Mouse (Mus musculus): ENCODE measurements around the gene Ell. TPM values are rescaled to one million over a fixed set of nuclear protein-coding genes. Genes with fewer than 3 reads are reported as not detected.

The Ell gene
- total RNA-seq, 1 experiment from 2014 or later, result 9.2 TPM

GRCm38 (mm10) chr8:70553740-70554139, 14.5 kb downstream of the Ell start:
- ATAC-seq (replicated peaks in 1 of 2; ENCODE audit: insufficient read depth in 1 of 2, low FRiP score in 2 of 2, low TSS enrichment in 1 of 2, low read depth in 1 of 2, poor library complexity in 2 of 2, severe bottlenecking in 2 of 2), result no peak

DNA sequence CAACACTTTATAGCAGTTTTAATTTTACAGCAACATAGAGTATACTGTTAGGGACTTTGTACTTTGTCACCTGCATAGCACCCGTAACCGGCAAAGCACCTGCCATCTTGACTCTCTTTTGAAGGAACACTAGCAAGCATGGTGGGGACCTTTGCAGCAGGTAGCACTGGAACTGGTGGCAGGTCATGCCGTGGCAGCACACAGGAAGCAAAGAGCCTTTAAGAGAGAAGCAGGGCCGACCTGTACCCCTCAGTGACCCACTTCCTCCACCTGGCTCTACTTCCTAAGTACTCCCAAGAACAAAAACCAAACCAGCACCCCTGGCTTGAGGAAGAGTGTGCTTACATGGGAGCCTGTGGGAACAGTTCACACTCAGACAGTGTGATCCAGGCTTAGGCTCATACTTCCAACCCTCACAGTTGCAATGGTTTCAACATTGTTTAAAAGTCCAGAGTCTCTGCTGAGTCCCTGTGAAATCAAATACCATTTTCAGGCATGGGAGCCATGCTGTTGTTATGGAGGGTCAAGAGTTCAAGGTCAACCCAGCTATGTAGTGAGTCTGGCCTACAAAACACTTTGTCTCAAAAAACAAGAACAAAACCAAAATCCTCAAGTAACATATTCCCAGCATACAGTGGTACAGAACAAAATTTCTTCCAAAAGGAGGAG, 16.0 kb downstream of the Ell start:
- no peak for ATAC-seq (replicated peaks in 1 of 2; ENCODE audit: insufficient read depth in 1 of 2, low FRiP score in 2 of 2, low TSS enrichment in 1 of 2, low read depth in 1 of 2, poor library complexity in 2 of 2, severe bottlenecking in 2 of 2)

DNA sequence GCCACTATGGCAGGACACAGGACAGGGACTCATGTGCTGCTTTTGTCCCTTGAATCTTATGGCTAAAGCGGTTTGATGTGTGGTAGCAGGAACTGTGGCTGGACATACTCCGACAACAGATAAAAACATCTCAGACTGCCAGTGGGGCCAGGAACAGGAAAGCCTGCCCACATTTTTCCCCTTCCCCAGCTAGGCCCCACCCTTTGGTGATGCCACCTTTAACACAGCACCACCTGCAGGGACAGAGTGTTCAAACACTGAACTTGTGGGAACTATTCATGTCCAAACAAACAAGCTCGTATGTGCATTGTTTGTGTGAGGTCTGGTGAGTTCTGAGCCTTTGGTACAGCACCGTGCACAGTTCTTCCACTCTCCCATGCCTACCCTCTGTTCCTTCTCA, 19.1 kb downstream of the Ell start:
- peak; percentile 32 to 46 for ATAC-seq (replicated peaks in 1 of 2; ENCODE audit: insufficient read depth in 1 of 2, low FRiP score in 2 of 2, low TSS enrichment in 1 of 2, low read depth in 1 of 2, poor library complexity in 2 of 2, severe bottlenecking in 2 of 2)

DNA sequence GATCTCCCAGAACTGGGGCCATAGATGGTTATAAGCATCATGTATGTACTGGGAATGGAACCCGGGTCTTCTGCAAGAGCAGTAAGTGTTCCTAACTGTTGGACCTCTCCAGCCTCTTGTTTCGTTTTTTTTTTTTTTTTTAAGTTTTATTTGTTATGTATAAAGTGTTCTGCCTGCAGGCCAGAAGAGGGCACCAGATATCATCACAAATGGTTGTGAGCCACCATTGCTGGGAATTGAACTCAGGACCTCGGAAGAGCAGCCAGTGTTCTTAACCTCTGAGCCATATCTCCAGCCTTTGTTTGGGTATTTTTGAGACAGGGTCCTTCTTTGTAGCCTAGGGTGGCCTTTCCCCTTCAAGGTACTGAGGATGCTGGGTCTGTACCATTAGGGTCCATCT, 19.7 kb downstream of the Ell start:
- ATAC-seq (replicated peaks in 1 of 2; ENCODE audit: insufficient read depth in 1 of 2, low FRiP score in 2 of 2, low TSS enrichment in 1 of 2, low read depth in 1 of 2, poor library complexity in 2 of 2, severe bottlenecking in 2 of 2), result no peak

GRCm38 (mm10) chr8:70560096-70560495, 20.8 kb downstream of the Ell start:
- ATAC-seq (replicated peaks in 1 of 2; ENCODE audit: insufficient read depth in 1 of 2, low FRiP score in 2 of 2, low TSS enrichment in 1 of 2, low read depth in 1 of 2, poor library complexity in 2 of 2, severe bottlenecking in 2 of 2), result peak; percentile 81 to 87

- ATAC-seq (replicated peaks in 1 of 2; ENCODE audit: insufficient read depth in 1 of 2, low FRiP score in 2 of 2, low TSS enrichment in 1 of 2, low read depth in 1 of 2, poor library complexity in 2 of 2, severe bottlenecking in 2 of 2), result no peak
Measured at GRCm38 (mm10) chr8:70560564-70560963, 21.3 kb downstream of the Ell start.

- no peak for ATAC-seq (replicated peaks in 1 of 2; ENCODE audit: insufficient read depth in 1 of 2, low FRiP score in 2 of 2, low TSS enrichment in 1 of 2, low read depth in 1 of 2, poor library complexity in 2 of 2, severe bottlenecking in 2 of 2)
Measured at GRCm38 (mm10) chr8:70561357-70561756, 22.1 kb downstream of the Ell start.

DNA sequence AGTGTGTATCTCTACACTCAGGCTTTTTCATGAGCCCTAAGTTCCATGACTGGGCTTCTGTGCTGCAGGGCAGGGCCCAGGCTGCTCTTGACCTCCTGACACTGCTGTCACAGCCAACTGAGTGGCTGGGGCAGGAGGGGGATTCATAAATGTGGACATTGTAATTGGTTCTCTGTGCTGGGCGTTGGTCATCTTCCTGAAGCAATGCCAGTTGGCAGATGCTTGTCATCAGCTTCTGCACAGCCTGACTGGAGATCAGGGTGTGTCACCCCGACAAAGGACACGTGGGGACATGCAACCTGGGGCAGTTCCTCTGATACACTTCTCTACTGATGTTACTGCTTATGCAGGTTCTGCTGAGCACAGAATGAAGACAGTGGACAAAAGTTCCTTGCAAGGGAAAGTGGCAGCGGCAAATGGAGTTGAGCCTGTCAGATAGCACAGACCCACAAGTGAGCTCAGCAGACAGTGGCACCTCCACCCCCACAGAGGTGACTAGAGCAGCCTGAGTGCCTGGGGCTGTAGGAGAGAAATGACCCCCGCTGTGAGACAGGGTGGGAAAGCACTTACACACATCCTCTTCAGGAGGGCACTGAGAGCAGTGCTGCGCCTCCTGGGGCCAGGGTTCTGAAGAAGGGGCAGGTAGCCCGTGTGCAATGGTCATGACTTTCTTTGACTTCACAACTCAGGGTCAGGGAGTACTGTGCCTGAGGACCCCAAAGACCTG, 22.7 kb downstream of the Ell start:
- ATAC-seq (replicated peaks in 1 of 2; ENCODE audit: insufficient read depth in 1 of 2, low FRiP score in 2 of 2, low TSS enrichment in 1 of 2, low read depth in 1 of 2, poor library complexity in 2 of 2, severe bottlenecking in 2 of 2), result no peak

GRCm38 (mm10) chr8:70562802-70563201, 23.5 kb downstream of the Ell start:
- ATAC-seq (replicated peaks in 1 of 2; ENCODE audit: insufficient read depth in 1 of 2, low FRiP score in 2 of 2, low TSS enrichment in 1 of 2, low read depth in 1 of 2, poor library complexity in 2 of 2, severe bottlenecking in 2 of 2), result no peak

GRCm38 (mm10) chr8:70563763-70564387, 24.6 kb downstream of the Ell start:
- ATAC-seq (replicated peaks in 1 of 2; ENCODE audit: insufficient read depth in 1 of 2, low FRiP score in 2 of 2, low TSS enrichment in 1 of 2, low read depth in 1 of 2, poor library complexity in 2 of 2, severe bottlenecking in 2 of 2), result no peak

- no peak for ATAC-seq (replicated peaks in 1 of 2; ENCODE audit: insufficient read depth in 1 of 2, low FRiP score in 2 of 2, low TSS enrichment in 1 of 2, low read depth in 1 of 2, poor library complexity in 2 of 2, severe bottlenecking in 2 of 2)
Measured at GRCm38 (mm10) chr8:70564696-70565235, 25.5 kb downstream of the Ell start.

DNA sequence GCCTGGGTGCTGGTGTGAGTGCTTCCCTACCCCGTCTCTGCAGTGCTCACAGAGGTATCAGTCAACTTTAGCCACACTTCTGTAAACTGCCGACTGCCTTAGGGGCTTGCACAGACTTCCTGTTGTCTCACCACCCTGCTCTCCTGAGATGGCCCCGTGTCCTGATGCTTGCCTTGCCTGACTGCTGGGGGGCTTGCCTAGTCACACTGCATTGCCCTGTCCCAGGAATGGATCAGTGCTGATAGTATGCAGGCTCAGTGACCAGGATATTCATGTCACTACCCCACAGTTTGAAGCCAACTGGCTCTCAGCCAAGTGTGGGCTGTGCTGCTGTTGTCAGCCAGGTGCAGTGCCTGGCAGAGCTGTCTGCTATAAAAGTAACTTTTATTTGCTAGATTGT, 26.3 kb downstream of the Ell start:
- ATAC-seq (replicated peaks in 1 of 2; ENCODE audit: insufficient read depth in 1 of 2, low FRiP score in 2 of 2, low TSS enrichment in 1 of 2, low read depth in 1 of 2, poor library complexity in 2 of 2, severe bottlenecking in 2 of 2), result peak; percentile 61 to 65

DNA sequence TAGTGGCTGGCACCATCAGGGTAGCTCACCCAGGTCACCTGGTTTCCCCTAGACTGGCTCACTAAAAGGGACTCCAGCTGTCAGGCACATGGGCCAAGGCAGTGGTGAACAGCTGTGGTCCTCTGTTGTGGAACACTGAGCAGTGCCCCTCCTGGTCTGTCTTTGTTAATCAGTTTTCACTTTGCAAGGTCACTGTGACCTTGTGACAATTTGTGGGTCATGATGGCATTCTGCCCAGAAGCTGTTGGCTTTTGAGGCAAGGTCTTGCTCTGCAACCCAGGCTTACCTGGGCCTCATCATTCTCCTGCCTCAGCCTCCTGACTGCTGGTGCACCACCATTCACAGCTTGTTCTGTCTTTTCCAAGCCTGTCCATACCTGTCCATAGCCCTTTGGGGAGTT, 31.1 kb downstream of the Ell start:
- peak in 1 of 2 experiments; percentile 39; a peak in 1 of 4 replicates for ATAC-seq (replicated peaks in 1 of 2; ENCODE audit: insufficient read depth in 1 of 2, low FRiP score in 2 of 2, low TSS enrichment in 1 of 2, low read depth in 1 of 2, poor library complexity in 2 of 2, severe bottlenecking in 2 of 2)

DNA sequence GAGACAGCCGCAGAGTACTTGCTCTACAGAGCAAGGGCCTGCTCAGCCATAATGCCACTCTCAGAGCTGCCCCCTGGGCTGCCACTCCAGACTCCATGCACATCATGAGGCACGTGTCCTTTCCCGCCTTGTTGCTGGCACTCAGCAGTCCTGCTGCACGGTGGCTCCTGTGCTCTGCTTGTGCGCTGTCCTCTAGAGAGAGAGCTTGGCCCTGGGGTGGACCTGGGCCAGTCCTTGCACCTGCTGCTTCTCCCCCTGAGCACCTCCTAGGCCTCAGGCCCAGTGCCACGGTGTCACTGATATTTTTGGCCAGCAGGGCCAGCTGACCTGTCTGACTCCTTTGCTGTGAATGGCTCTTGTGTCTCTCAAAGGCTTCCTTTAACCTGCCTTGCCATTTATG, 31.7 kb downstream of the Ell start:
- no peak for ATAC-seq (replicated peaks in 1 of 2; ENCODE audit: insufficient read depth in 1 of 2, low FRiP score in 2 of 2, low TSS enrichment in 1 of 2, low read depth in 1 of 2, poor library complexity in 2 of 2, severe bottlenecking in 2 of 2)

DNA sequence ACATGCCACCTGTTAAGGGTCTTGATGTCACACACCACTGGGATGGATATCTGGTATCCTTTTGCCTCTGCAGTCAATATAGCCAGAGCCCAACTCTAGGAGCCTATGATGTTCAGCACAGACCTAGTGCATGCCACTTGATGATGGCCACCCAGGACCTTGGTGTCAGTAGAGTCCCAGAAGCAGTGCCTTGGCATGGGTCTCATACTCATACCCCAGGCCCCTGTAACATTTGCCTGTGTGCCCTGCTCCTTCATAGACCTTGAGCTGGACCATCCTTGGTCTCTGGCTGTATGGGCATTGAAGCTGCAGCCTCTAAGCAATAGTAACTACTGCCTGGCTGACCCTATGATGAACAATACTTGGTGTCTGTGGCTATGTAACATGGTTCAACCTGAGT, 35.0 kb downstream of the Ell start:
- ATAC-seq (replicated peaks in 1 of 2; ENCODE audit: insufficient read depth in 1 of 2, low FRiP score in 2 of 2, low TSS enrichment in 1 of 2, low read depth in 1 of 2, poor library complexity in 2 of 2, severe bottlenecking in 2 of 2), result no peak

- peak in 1 of 2 experiments; percentile 13; a peak in 1 of 4 replicates for ATAC-seq (replicated peaks in 1 of 2; ENCODE audit: insufficient read depth in 1 of 2, low FRiP score in 2 of 2, low TSS enrichment in 1 of 2, low read depth in 1 of 2, poor library complexity in 2 of 2, severe bottlenecking in 2 of 2)
Measured at GRCm38 (mm10) chr8:70574915-70575314, 35.7 kb downstream of the Ell start.

- no peak for ATAC-seq (replicated peaks in 1 of 2; ENCODE audit: insufficient read depth in 1 of 2, low FRiP score in 2 of 2, low TSS enrichment in 1 of 2, low read depth in 1 of 2, poor library complexity in 2 of 2, severe bottlenecking in 2 of 2)
Measured at GRCm38 (mm10) chr8:70577207-70577606, 38.0 kb downstream of the Ell start.

Data from hematopoietic stem cell, adult 5-6 weeks (primary cell).